Mouse (Mus musculus): ENCODE results near the gene D7Ertd443e. TPM values are rescaled to one million over a fixed set of nuclear protein-coding genes. Genes with fewer than 3 reads are reported as not detected.
A peak's percentile ranks its signal among the peaks of the same experiment; 100 is the strongest.

The D7Ertd443e gene
- polyA plus RNA-seq, 1 experiment from 2014 or later: 0.15 TPM

DNA sequence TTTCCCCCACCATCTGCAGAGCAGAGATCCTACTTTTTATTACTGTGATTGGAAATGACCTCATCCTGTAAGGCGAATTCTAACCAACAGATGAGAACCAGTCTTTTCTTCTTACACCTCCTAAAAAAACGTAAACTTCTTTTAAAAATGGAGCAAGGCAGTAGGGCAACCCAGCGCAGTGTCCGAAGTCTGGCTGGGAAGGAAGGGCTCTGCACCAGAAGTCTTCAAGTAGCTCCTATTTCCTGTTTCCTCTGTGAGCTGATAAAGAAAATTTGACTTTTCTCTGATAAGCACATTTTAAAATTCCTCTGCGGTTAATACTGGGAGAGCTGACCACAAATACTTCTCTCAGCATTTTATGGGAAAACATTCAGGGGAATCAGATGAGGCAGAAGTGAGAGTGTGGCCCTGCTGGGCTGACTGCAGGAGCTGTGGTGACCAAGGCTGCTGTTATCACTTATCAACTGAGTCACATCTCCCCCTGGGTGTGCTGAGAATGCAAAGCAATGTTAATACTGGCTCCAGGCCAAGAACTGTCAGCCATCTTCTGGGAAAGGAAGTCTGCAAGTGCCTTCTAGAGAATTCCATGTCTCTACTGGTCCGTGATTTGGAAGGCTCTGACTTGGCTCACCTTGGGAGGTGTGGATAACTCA is 97.8 kb downstream of the D7Ertd443e start:
- Histone ChIP-seq H3K4me3 (no peak overlapping the region), H3K36me3 (no peaks in the 10 kb centered on the region), H3K27me3 (no peaks in the 10 kb centered on the region; the same call in 1 of the 2 replicates), H3K4me1 (peaks cover 13% of the 10 kb centered on the region; the same call in 1 of the 2 replicates), H3K9ac (no peak overlapping the region), H3K9me3 (no peaks in the 10 kb centered on the region), H3K4me2 (replicated peaks) (no peak overlapping the region), H3K27ac (0 out of 2 replicates have a peak overlapping the region, but pooled peaks have one; percentile 5)
- ATAC-seq (ENCODE audit: insufficient number of reproducible peaks, insufficient read depth, low FRiP score, low TSS enrichment): no peak
- WGBS: 58% methylated on average over 6 of the region's 6 CpGs

DNA sequence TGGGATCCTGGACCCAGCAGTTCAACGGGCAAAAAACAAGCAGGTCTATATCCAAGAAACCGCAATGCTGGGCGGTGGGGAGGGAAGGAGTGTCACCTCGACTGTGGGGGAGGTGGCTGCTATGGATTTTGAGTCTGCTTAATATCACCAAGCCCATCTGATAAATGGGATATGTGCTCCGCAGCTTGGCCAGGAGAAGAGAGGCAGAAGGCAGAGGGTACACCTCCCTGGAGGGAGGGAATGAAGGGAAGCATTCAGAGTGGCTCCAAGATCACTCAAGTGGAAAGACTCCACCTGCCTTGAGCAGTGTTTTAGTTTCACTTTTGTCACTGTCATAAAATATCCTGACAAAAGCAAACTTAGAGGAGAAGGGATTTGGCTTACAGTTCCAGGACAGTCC is 112.5 kb downstream of the D7Ertd443e start:
- H3K36me3 ChIP-seq: no peaks in the 10 kb centered on the region
- H3K4me1 ChIP-seq: no peaks in the 10 kb centered on the region
- WGBS: 85% methylated on average over 5 of the region's 5 CpGs
- H3K9me3 ChIP-seq: no peaks in the 10 kb centered on the region
- H3K4me2 ChIP-seq (replicated peaks): no peak overlapping the region
- H3K9ac ChIP-seq: no peak overlapping the region
- H3K4me3 ChIP-seq: no peak overlapping the region
- no peaks in the 10 kb centered on the region for H3K27me3 ChIP-seq
- no peak for ATAC-seq (ENCODE audit: insufficient number of reproducible peaks, insufficient read depth, low FRiP score, low TSS enrichment)
- H3K27ac ChIP-seq: no peak overlapping the region

- Histone ChIP-seq H3K36me3 (no peaks in the 10 kb centered on the region), H3K9me3 (no peaks in the 10 kb centered on the region), H3K4me2 (replicated peaks) (no peak overlapping the region), H3K9ac (no peak overlapping the region), H3K4me1 (no peaks in the 10 kb centered on the region), H3K27ac (no peak overlapping the region), H3K27me3 (no peaks in the 10 kb centered on the region), H3K4me3 (no peak overlapping the region)
- WGBS: 70% methylated on average over 4 of the region's 4 CpGs
- ATAC-seq (ENCODE audit: insufficient number of reproducible peaks, insufficient read depth, low FRiP score, low TSS enrichment): no peak
Measured at GRCm38 (mm10) chr7:134272421-134272820, 113.0 kb downstream of the D7Ertd443e start.

GRCm38 (mm10) chr7:134265783-134266182 is 119.7 kb downstream of the D7Ertd443e start:
- 68% methylated on average over 4 of the region's 4 CpGs for WGBS
- Histone ChIP-seq H3K36me3 (no peaks in the 10 kb centered on the region), H3K4me1 (no peaks in the 10 kb centered on the region), H3K27me3 (no peaks in the 10 kb centered on the region), H3K9me3 (no peaks in the 10 kb centered on the region), H3K4me3 (no peak overlapping the region), H3K4me2 (replicated peaks) (no peak overlapping the region), H3K9ac (no peak overlapping the region), H3K27ac (no peak overlapping the region)
- ATAC-seq (ENCODE audit: insufficient number of reproducible peaks, insufficient read depth, low FRiP score, low TSS enrichment): no peak

DNA sequence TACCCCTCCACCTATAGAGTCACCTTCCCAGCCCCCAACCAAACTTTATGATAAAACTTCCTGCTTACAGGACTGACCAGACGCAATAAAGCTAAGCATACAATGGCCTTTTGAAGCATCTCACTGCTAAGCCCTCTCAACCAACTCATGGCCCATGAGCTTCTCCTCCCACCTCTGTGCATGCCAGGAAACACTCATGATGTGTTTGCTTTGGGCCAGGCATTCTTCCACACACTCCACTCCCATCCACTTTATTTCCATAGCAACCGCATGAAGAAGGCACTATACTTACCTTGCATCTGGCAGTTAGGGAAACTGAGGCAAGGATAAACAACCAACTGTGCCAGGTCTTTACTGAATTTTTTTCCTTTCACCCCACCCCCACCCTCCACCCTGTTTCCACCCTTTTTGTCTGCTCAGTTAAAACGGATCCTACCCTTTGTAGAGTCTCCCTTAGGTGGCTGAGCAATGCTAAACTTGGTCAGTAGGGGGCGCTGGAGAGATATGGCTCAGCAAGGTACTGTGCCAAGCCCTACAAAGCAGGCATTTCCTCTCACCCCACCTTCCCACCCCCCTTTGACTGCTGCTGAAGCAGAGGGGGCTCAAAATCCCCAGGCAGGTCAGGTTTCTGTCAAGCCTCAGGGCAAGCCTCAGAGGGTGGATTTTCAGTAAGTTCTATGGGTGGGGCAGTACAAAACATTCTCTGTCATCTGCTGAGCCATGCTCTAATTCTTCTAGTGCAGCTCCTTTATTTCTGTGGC is 122.1 kb downstream of the D7Ertd443e start:
- peak; percentile 28; the same call in 1 of the 2 replicates for ATAC-seq (ENCODE audit: insufficient number of reproducible peaks, insufficient read depth, low FRiP score, low TSS enrichment)
- H3K27me3 ChIP-seq: no peaks in the 10 kb centered on the region
- no peaks in the 10 kb centered on the region for H3K9me3 ChIP-seq
- no peak overlapping the region for H3K4me3 ChIP-seq
- no peaks in the 10 kb centered on the region for H3K4me1 ChIP-seq
- 42% methylated on average over 4 of the region's 4 CpGs for WGBS
- H3K27ac ChIP-seq: no peak overlapping the region
- no peaks in the 10 kb centered on the region for H3K36me3 ChIP-seq
- H3K9ac ChIP-seq: no peak overlapping the region
- no peak overlapping the region for H3K4me2 ChIP-seq (replicated peaks)

- no peak overlapping the region for H3K9ac ChIP-seq
- no peaks in the 10 kb centered on the region for H3K9me3 ChIP-seq
- no peak overlapping the region for H3K27ac ChIP-seq
- no peaks in the 10 kb centered on the region for H3K27me3 ChIP-seq
- H3K36me3 ChIP-seq: no peaks in the 10 kb centered on the region
- no peak for ATAC-seq (ENCODE audit: insufficient number of reproducible peaks, insufficient read depth, low FRiP score, low TSS enrichment)
- WGBS: 50% methylated on average over 4 of the region's 4 CpGs
- H3K4me1 ChIP-seq: no peaks in the 10 kb centered on the region
- no peak overlapping the region for H3K4me3 ChIP-seq
- no peak overlapping the region for H3K4me2 ChIP-seq (replicated peaks)
Measured at GRCm38 (mm10) chr7:134261003-134261701, 124.3 kb downstream of the D7Ertd443e start.

DNA sequence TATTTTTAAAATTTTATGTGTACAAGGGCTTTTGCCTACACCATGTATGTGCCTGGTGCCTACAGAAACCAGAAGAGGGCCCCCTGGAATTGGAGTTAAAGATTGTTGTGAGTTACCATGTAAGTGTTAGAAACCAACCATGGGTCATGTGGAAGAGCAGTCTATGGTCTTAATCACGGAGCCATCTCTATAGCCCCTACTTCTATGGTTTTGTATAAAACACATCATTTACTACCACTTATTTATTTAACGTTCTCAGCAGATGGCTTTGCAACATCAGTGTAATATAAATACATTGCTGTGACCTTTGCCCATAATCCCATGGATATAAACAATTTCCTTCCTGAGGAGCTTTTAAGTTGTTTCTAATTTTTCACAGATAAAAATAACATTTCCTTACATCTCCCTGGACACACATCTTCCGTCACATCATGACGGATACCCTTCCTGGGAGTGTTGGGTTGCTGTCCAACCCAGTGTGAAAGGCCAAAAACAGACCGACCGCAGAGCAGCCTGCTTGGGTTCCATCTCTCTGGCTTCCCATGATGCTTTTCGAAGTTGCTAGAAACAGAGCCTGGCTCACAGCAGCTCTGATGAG is 135.1 kb downstream of the D7Ertd443e start:
- no peak overlapping the region for H3K9ac ChIP-seq
- H3K4me1 ChIP-seq: peaks cover 6% of the 10 kb centered on the region; the same call in 1 of the 2 replicates
- 77% methylated on average over 7 of the region's 7 CpGs for WGBS
- H3K9me3 ChIP-seq: no peaks in the 10 kb centered on the region
- no peak for ATAC-seq (ENCODE audit: insufficient number of reproducible peaks, insufficient read depth, low FRiP score, low TSS enrichment)
- H3K36me3 ChIP-seq: no peaks in the 10 kb centered on the region
- no peaks in the 10 kb centered on the region for H3K27me3 ChIP-seq
- H3K4me3 ChIP-seq: no peak overlapping the region
- H3K27ac ChIP-seq: no peak overlapping the region
- no peak overlapping the region for H3K4me2 ChIP-seq (replicated peaks)

DNA sequence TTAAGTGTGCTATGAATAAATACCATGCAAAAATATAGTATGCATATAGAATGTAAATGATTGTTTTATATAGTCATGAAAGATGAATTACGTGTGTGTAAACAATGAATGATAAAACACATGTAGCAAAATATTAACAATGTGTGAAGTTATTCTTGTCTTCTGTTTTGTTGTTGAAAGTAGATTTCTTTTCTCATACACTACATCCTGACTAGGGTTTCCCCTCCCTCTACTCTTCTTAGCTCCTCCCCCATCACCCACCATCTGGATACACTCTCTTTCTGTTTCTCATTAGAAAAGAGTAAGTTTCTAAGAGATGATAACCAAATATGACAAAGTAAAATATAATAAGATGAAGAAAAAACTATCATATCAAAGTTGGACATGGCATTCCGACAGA is 137.4 kb downstream of the D7Ertd443e start:
- no peaks in the 10 kb centered on the region for H3K36me3 ChIP-seq
- ATAC-seq (ENCODE audit: insufficient number of reproducible peaks, insufficient read depth, low FRiP score, low TSS enrichment): no peak
- no peak overlapping the region for H3K9ac ChIP-seq
- 81% methylated on average over 2 of the region's 2 CpGs for WGBS
- no peaks in the 10 kb centered on the region for H3K9me3 ChIP-seq
- no peaks in the 10 kb centered on the region for H3K27me3 ChIP-seq
- no peak overlapping the region for H3K4me3 ChIP-seq
- no peak overlapping the region for H3K4me2 ChIP-seq (replicated peaks)
- peaks cover 6% of the 10 kb centered on the region; the same call in 1 of the 2 replicates for H3K4me1 ChIP-seq
- H3K27ac ChIP-seq: no peak overlapping the region

DNA sequence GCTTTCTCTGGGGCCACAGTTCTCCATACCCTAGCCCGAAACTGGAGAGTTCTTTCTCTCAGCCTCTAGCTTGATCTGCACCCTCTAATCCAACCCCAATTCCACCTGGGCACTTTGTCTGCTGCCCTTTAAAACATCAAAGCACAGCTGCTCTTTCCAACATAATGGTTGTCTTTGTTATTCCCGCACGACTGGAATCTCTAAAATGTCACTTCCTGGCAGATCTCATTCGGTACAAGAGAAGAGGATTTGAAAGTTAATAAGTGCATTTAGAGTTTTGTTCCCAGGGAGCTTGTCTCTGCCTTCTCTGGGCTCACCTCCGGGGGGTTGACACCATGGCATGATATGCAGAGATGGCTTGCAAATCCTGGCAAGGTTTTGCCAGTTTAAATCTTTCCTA is 138.8 kb downstream of the D7Ertd443e start:
- WGBS: 21% methylated on average over 5 of the region's 5 CpGs
- peaks cover 6% of the 10 kb centered on the region; the same call in 1 of the 2 replicates for H3K4me1 ChIP-seq
- no peak overlapping the region for H3K9ac ChIP-seq
- no peak overlapping the region for H3K27ac ChIP-seq
- H3K36me3 ChIP-seq: no peaks in the 10 kb centered on the region
- no peak overlapping the region for H3K4me3 ChIP-seq
- H3K27me3 ChIP-seq: no peaks in the 10 kb centered on the region
- no peak overlapping the region for H3K4me2 ChIP-seq (replicated peaks)
- ATAC-seq (ENCODE audit: insufficient number of reproducible peaks, insufficient read depth, low FRiP score, low TSS enrichment): no peak
- H3K9me3 ChIP-seq: no peaks in the 10 kb centered on the region

DNA sequence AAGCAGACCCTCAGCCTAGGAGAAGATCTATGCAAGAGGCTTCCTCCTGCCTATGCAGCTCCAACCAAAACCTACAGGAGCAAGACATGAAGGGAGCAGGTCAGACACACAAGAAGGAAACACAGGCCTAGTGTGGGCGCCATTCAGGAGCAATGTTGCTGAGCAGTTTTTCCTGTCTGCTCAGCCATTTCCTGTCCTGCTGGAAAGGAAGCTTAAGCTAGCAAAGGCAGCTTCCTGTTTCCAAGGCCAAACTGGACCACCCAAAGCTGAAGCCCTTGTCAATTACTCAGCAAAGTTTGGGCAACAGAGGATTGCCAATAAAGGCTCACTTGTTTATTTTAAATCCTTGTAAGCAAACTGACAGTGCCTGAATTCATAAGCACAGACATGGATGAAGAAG is 142.7 kb downstream of the D7Ertd443e start:
- Histone ChIP-seq H3K36me3 (no peaks in the 10 kb centered on the region), H3K4me1 (peaks cover 6% of the 10 kb centered on the region; the same call in 1 of the 2 replicates), H3K9ac (no peak overlapping the region), H3K27ac (no peak overlapping the region), H3K27me3 (no peaks in the 10 kb centered on the region), H3K4me3 (no peak overlapping the region), H3K9me3 (no peaks in the 10 kb centered on the region), H3K4me2 (replicated peaks) (no peak overlapping the region)
- no peak for ATAC-seq (ENCODE audit: insufficient number of reproducible peaks, insufficient read depth, low FRiP score, low TSS enrichment)
- WGBS: 74% methylated on average over 1 of the region's 1 CpGs

GRCm38 (mm10) chr7:134241212-134241611 is 144.2 kb downstream of the D7Ertd443e start:
- no peaks in the 10 kb centered on the region for H3K9me3 ChIP-seq
- no peaks in the 10 kb centered on the region for H3K36me3 ChIP-seq
- H3K27ac ChIP-seq: no peak overlapping the region
- peaks cover under 1% of the 10 kb centered on the region; the same call in 1 of the 2 replicates for H3K4me1 ChIP-seq
- no peak for ATAC-seq (ENCODE audit: insufficient number of reproducible peaks, insufficient read depth, low FRiP score, low TSS enrichment)
- no peak overlapping the region for H3K4me3 ChIP-seq
- no peak overlapping the region for H3K4me2 ChIP-seq (replicated peaks)
- H3K27me3 ChIP-seq: no peaks in the 10 kb centered on the region
- 83% methylated on average over 4 of the region's 4 CpGs for WGBS
- H3K9ac ChIP-seq: no peak overlapping the region

Data from embryonic facial prominence, embryonic 12.5 days (tissue).